Mouse (Mus musculus) sigmoid colon, adult 10 weeks (tissue): ENCODE measurements around the gene Twistnb. TPM values are rescaled to one million over a fixed set of nuclear protein-coding genes. Genes with fewer than 3 reads are reported as not detected.

Source experiments
- polyA plus RNA-seq: library from polyadenylated mRNA; stranded (reverse); fragments of 350-450 nt; fragmentation: Illumina TruSeq; extraction: RNeasy Lipid Tissue Mini Kit (QIAGEN cat#74804); gene quantifications from one replicate; pipeline ENCODE4 v1.2.3, GENCODE M21; 2014; ENCODE audit warnings: low read depth, low replicate concordance

The Twistnb gene
- 36.6 TPM for polyA plus RNA-seq

DNA sequence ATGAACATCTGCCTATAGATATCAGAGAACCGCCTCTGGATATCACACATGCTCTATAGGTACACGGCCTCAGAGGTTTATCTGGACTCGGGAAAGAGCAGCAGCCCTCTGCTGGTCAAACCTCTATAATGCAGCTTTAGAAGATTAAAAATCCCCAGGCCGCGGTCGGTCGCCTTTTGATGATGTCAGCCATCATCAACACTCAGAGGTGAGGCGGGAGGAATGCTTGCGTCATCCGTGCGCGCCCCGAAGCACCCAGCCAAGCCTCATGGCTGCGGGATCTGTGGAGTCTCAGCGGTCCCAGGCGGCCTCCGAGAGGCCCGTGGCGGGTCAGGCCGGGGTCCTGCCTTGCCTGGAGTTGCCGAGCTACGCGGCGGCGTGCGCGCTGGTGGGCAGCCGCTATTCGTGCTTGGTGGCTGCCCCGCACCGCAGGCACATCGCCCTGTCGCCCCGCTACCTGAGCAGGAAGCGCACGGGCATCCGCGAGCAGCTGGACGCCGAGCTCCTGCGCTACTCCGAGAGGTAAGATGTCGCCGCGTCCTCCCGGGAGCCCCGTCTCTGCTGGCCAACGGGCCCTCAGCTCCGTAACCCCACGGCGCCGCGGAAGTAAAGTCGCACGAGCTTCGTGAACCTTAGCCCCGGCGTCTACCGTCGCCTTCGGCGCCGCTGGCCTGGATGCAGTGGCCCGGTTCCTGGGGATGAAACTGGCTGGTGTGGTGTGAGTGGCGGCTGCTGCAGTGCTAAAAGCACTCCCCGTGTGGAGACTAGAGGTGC lies at the start of gene Twistnb:
Twistnb (plus strand) TSS at position 249 of the 774 bp plus-strand sequence.

DNA sequence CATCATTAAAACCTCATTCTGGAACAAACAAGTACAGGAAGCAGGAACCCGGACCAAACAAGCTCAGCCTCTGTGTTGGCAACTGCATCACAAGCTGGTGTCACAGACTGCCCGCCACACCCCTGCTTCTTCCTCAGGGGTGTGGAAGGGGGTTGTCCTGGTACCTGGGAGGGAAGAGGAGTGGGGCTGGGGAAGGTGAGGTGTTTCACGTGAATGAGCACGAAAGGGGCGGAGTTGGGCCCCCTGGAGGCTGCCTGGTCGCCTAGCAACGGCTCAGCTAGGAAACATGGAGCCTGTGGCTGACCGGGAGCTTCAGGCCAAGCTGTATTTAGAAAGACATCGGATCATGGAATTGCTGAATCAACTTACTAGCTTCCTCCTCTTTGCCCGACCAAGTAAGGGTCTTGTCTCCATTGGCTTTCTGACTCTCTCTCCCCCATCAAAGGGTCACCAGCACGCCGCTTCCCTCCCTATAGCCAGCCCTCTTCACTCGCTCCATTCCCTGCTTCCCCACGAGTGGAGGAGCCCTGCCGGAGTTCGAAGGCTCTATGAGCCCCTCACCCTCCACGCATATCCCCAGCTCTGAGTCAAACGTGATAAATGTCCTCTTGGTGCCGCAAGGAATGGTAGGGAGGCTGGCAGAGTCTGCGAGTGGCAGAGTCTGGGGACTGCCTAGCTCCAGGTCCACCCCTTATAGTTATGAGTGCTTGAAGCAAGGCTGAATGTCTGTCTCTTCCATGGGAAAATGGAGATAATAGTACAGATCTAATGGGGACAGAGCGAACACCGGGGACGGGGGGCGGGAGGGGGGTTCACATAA lies 34.4 kb upstream of the Twistnb start, which contains the start of gene Efcab10:
Efcab10 (plus strand) TSS at position 51 of the 820 bp plus-strand sequence.

Other genes starting within 250 kb of the Twistnb start
- not detected for gene Efcab10, start 34.8 kb upstream of the Twistnb start, polyA plus RNA-seq